Mouse (Mus musculus) myocyte (in vitro differentiated cells): ENCODE results near the gene Myog.

Experiments
- E2F4 ChIP-seq: IDR thresholded peaks from one replicate; pipeline ENCODE4 v1.6.1; 2011; ENCODE audit warnings: mild to moderate bottlenecking, control low read depth, moderate library complexity; ENCODE audit not compliant: insufficient read depth
- POLR2A ChIP-seq: IDR thresholded peaks from one replicate; pipeline ENCODE4 v1.6.1; 2011; ENCODE audit warnings: low read depth, mild to moderate bottlenecking, control low read depth, moderate library complexity; ENCODE audit not compliant: insufficient read length
- TCF12 ChIP-seq: IDR thresholded peaks from one replicate; pipeline ENCODE4 v1.6.1; 2011; ENCODE audit warnings: mild to moderate bottlenecking, control low read depth; ENCODE audit not compliant: poor library complexity, insufficient read depth, severe bottlenecking

- no peak for TF ChIP-seq POLR2A
- peak; percentile 51 for TF ChIP-seq TCF12
- TF ChIP-seq E2F4 = no peak
These were observed 49.4 kb downstream of the Myog start for GRCm38 (mm10) chr1:134339162-134339561.
